Mouse (Mus musculus) lung, embryonic 14.5 days (tissue): ENCODE results near the gene Nox1. TPM values are rescaled to one million over a fixed set of nuclear protein-coding genes. Genes with fewer than 3 reads are reported as not detected.
A peak's percentile ranks its signal among the peaks of the same experiment; 100 is the strongest.

ENCODE experiments used
- ATAC-seq: fragments of 200-750 bp; cut with Nextera tagmentation; 2 replicates; pipeline ENCODE4 v1.8.0; 2017; ENCODE audit warnings: mild to moderate bottlenecking, moderate TSS enrichment, moderate library complexity; ENCODE audit not compliant: insufficient read depth
- DNase-seq: peaks from one replicate; pipeline ENCODE4 v3.0.0-alpha.2; 2015
- H3K27ac ChIP-seq: fragments of 300-500 bp; sonication (generic); 2 replicates; pipeline ENCODE4 v1.5.1; 2014; ENCODE audit warnings: low read depth, mild to moderate bottlenecking, moderate library complexity
- H3K27me3 ChIP-seq: fragments of 300-500 bp; sonication (generic); 2 replicates; pipeline ENCODE4 v1.6.1; 2014; ENCODE audit warnings: low read length, control low read depth; ENCODE audit not compliant: insufficient read depth
- H3K36me3 ChIP-seq: fragments of 300-500 bp; sonication (generic); 2 replicates; pipeline ENCODE4 v1.6.1; 2014; ENCODE audit warnings: control low read depth; ENCODE audit not compliant: insufficient read depth
- H3K4me1 ChIP-seq: fragments of 300-500 bp; sonication (generic); 2 replicates; pipeline ENCODE4 v1.6.1; 2014; ENCODE audit warnings: antibody characterized with exemption, control low read depth; ENCODE audit not compliant: insufficient read depth
- H3K4me2 ChIP-seq: fragments of 300-500 bp; sonication (generic); 2 replicates; pipeline ENCODE4 v1.6.1; 2014; ENCODE audit warnings: mild to moderate bottlenecking
- H3K4me3 ChIP-seq: fragments of 300-500 bp; sonication (generic); 2 replicates; pipeline ENCODE4 v1.5.1; 2014; ENCODE audit warnings: low read depth, low read length
- H3K9ac ChIP-seq: fragments of 300-500 bp; sonication (generic); 2 replicates; pipeline ENCODE4 v1.6.1; 2014
- H3K9me3 ChIP-seq: fragments of 300-500 bp; sonication (generic); 2 replicates; pipeline ENCODE4 v1.6.1; 2016; ENCODE audit warnings: low read depth, low read length, control low read depth
- CTCF ChIP-seq: IDR thresholded peaks from 2 replicates; pipeline ENCODE4 v1.5.1; 2016; ENCODE audit warnings: antibody characterized with exemption, low read depth
- WGBS: fragments of 180-500 bp; shearing (Covaris S2); extraction: QIAGEN DNeasy Blood & Tissue Kit; methylation state at CpG from one replicate; pipeline ENCODE4 v1.1.7; 2014; 5-methylcytosine and 5-hydroxymethylcytosine counted together
- polyA plus RNA-seq: library from polyadenylated mRNA; unstranded; fragments of >200 nt; fragmentation: Nextera tagmentation; extraction: Ambion mirVana; gene quantifications from 2 replicates; pipeline ENCODE4 v1.2.1, GENCODE M21; 2014

Nox1 gene
- 2.8 and 3.1 TPM in 2 replicates for polyA plus RNA-seq

DNA sequence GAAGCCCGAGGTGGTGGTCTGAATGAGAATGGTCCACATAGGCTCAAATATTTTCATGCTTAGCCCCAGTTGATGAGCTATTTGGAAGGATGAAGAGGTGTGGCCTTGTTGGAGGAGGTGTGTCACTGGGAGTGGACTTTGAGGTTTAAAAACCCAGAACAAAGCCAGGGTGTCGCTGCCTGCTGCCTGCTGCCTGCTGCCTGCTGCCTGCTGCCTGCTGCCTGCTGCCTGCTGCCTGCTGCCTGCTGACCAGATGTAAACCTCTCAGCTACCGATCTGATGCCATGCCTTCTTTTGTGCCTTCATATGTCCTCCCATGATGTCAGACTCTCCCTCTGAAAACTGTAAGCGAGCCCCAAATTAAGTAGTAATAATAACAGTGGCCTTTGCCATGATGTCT lies at the start of gene Nox1:
Nox1 (minus strand) TSS at position 101 of the 400 bp plus-strand sequence.
- no peak for TF ChIP-seq CTCF
- H3K4me3 ChIP-seq = no peak within 1 kb of the TSS
- 53% methylated on average over 4 of the region's 4 CpGs for WGBS
- no peak for DNase-seq
- H3K27ac ChIP-seq = no peak within 1 kb of the TSS
- no peak within 1 kb of the TSS for H3K9ac ChIP-seq
- H3K36me3 ChIP-seq = no peaks in the 10 kb centered on the region
- no peaks in the 10 kb centered on the region for H3K9me3 ChIP-seq
- ATAC-seq = no peak
- H3K4me2 ChIP-seq = no peak within 1 kb of the TSS
- no peaks in the 10 kb centered on the region for H3K27me3 ChIP-seq
- no peaks in the 10 kb centered on the region for H3K4me1 ChIP-seq

- no peaks in the 10 kb centered on the region for H3K9me3 ChIP-seq
- WGBS = 76% methylated on average over 11 of the region's 11 CpGs
- H3K4me3 ChIP-seq = no peak overlapping the region
- no peak overlapping the region for H3K9ac ChIP-seq
- H3K27ac ChIP-seq = no peak overlapping the region
- no peaks in the 10 kb centered on the region for H3K27me3 ChIP-seq
- no peak for ATAC-seq
- no peak for TF ChIP-seq CTCF
- H3K4me2 ChIP-seq = no peak overlapping the region
- H3K36me3 ChIP-seq = no peaks in the 10 kb centered on the region
- no peak for DNase-seq
- no peaks in the 10 kb centered on the region for H3K4me1 ChIP-seq
Measured at GRCm38 (mm10) chrX:134262129-134262528, 40.4 kb upstream of the Nox1 start.

- no peak for DNase-seq
- no peak for TF ChIP-seq CTCF
- WGBS = 66% methylated on average over 5 of the region's 5 CpGs
- H3K36me3 ChIP-seq = no peaks in the 10 kb centered on the region
- no peaks in the 10 kb centered on the region for H3K27me3 ChIP-seq
- H3K9ac ChIP-seq = no peak overlapping the region
- no peaks in the 10 kb centered on the region for H3K4me1 ChIP-seq
- no peak overlapping the region for H3K4me3 ChIP-seq
- no peak for ATAC-seq
- H3K4me2 ChIP-seq = no peak overlapping the region
- no peaks in the 10 kb centered on the region for H3K9me3 ChIP-seq
- no peak overlapping the region for H3K27ac ChIP-seq
Measured at GRCm38 (mm10) chrX:134261191-134261590, 39.4 kb upstream of the Nox1 start.

GRCm38 (mm10) chrX:134248202-134248601 lies 26.4 kb upstream of the Nox1 start:
- ATAC-seq = no peak
- no peaks in the 10 kb centered on the region for H3K36me3 ChIP-seq
- no peak overlapping the region for H3K9ac ChIP-seq
- H3K4me1 ChIP-seq = no peaks in the 10 kb centered on the region
- H3K4me2 ChIP-seq = no peak overlapping the region
- H3K27ac ChIP-seq = no peak overlapping the region
- DNase-seq = peak; percentile 28
- TF ChIP-seq CTCF = no peak
- no peaks in the 10 kb centered on the region for H3K27me3 ChIP-seq
- 39% methylated on average over 2 of the region's 2 CpGs for WGBS
- H3K4me3 ChIP-seq = no peak overlapping the region
- H3K9me3 ChIP-seq = no peaks in the 10 kb centered on the region

- no peak overlapping the region for H3K27ac ChIP-seq
- no peaks in the 10 kb centered on the region for H3K36me3 ChIP-seq
- H3K4me1 ChIP-seq = no peaks in the 10 kb centered on the region
- no peak overlapping the region for H3K9ac ChIP-seq
- DNase-seq = peak; percentile 3
- H3K4me2 ChIP-seq = no peak overlapping the region
- TF ChIP-seq CTCF = no peak
- 58% methylated on average over 10 of the region's 10 CpGs for WGBS
- H3K27me3 ChIP-seq = no peaks in the 10 kb centered on the region
- ATAC-seq = no peak
- no peak overlapping the region for H3K4me3 ChIP-seq
- H3K9me3 ChIP-seq = no peaks in the 10 kb centered on the region
Measured at GRCm38 (mm10) chrX:134245946-134246345, 24.2 kb upstream of the Nox1 start.

- Histone ChIP-seq H3K4me2 (no peak overlapping the region), H3K27ac (no peak overlapping the region), H3K9me3 (no peaks in the 10 kb centered on the region), H3K4me3 (no peak overlapping the region), H3K27me3 (no peaks in the 10 kb centered on the region), H3K36me3 (peaks cover 5% of the 10 kb centered on the region; the same call in 1 of the 2 replicates), H3K4me1 (no peaks in the 10 kb centered on the region), H3K9ac (no peak overlapping the region)
- DNase-seq (no peak), ATAC-seq (no peak)
- WGBS = 91% methylated on average over 10 of the region's 10 CpGs
- no peak for TF ChIP-seq CTCF
Measured at GRCm38 (mm10) chrX:134238266-134238665, 16.5 kb upstream of the Nox1 start.

GRCm38 (mm10) chrX:134233048-134233447 lies 11.3 kb upstream of the Nox1 start:
- no peaks in the 10 kb centered on the region for H3K27me3 ChIP-seq
- no peak overlapping the region for H3K4me3 ChIP-seq
- H3K9ac ChIP-seq = no peak overlapping the region
- no peaks in the 10 kb centered on the region for H3K4me1 ChIP-seq
- no peak for TF ChIP-seq CTCF
- H3K27ac ChIP-seq = no peak overlapping the region
- H3K4me2 ChIP-seq = no peak overlapping the region
- DNase-seq (no peak), ATAC-seq (no peak)
- H3K9me3 ChIP-seq = no peaks in the 10 kb centered on the region
- WGBS = 83% methylated on average over 1 of the region's 1 CpGs
- H3K36me3 ChIP-seq = no peaks in the 10 kb centered on the region

- ATAC-seq (no peak), DNase-seq (no peak)
- H3K27ac ChIP-seq = no peak overlapping the region
- 33% methylated on average over 3 of the region's 3 CpGs for WGBS
- no peak overlapping the region for H3K9ac ChIP-seq
- no peaks in the 10 kb centered on the region for H3K36me3 ChIP-seq
- H3K27me3 ChIP-seq = no peaks in the 10 kb centered on the region
- no peak overlapping the region for H3K4me3 ChIP-seq
- no peaks in the 10 kb centered on the region for H3K4me1 ChIP-seq
- H3K4me2 ChIP-seq = no peak overlapping the region
- no peaks in the 10 kb centered on the region for H3K9me3 ChIP-seq
- no peak for TF ChIP-seq CTCF
Measured at GRCm38 (mm10) chrX:134220618-134221017, 1.1 kb downstream of the Nox1 start.
